Mouse (Mus musculus): ENCODE data around the gene Hnrnpd. TPM values are rescaled to one million over a fixed set of nuclear protein-coding genes. Genes with fewer than 3 reads are reported as not detected.

Gene Hnrnpd
- polyA plus RNA-seq, 1 experiment from 2014 or later, result 153 TPM

DNA sequence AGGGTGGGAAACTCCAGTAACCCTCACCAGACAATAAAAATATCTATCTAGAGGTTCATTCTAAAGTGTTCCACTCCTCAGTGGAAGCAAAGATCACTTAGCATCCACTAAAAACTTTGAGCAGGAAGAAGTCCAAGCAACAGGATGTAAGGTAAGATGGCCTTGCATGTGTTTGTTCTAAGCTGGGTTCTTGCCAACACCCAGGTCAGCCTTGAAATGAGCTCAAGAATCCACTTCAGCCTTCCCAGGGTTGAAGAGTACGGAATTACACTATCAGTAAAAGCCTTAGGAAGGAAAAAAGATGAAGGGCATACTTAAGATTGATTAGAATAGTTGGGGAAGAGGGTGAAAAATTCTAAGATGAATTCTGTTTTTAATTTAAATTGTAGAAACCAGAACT lies 20.1 kb downstream of the Hnrnpd start:
- H3K9ac ChIP-seq, result no peak overlapping the region
- no peaks in the 10 kb centered on the region for H3K9me3 ChIP-seq
- H3K4me2 ChIP-seq, result no peak overlapping the region
- 89% methylated on average over 1 of the region's 1 CpGs for WGBS
- H3K4me3 ChIP-seq, result no peak overlapping the region
- H3K27ac ChIP-seq, result no peak overlapping the region
- no peaks in the 10 kb centered on the region for H3K4me1 ChIP-seq
- H3K36me3 ChIP-seq, result peaks cover 42% of the 10 kb centered on the region
- ATAC-seq (ENCODE audit: insufficient number of reproducible peaks, low FRiP score, low TSS enrichment, low read depth), result no peak
- no peaks in the 10 kb centered on the region for H3K27me3 ChIP-seq

DNA sequence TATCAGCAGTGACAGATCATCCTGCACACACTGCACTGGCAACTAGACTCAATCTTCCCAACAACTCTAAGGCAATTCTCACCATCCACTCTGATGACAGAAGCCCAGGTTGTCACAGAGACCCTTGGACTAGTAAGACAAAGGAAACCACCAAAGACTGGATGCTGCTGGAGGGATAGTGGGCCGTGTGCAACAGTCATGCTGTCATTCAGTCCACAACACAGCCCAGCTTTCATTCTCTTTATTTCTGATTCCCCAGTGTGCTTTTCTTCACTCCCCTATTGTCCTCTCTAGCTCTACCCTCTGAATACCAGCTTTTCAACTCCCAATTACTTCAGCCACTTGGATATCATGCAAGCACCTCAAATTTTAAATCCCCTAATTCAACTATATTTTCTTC lies 24.9 kb downstream of the Hnrnpd start:
- H3K36me3 ChIP-seq, result peaks cover 22% of the 10 kb centered on the region
- no peak overlapping the region for H3K4me2 ChIP-seq
- H3K27me3 ChIP-seq, result no peaks in the 10 kb centered on the region
- 62% methylated on average over 1 of the region's 1 CpGs for WGBS
- no peaks in the 10 kb centered on the region for H3K9me3 ChIP-seq
- no peaks in the 10 kb centered on the region for H3K4me1 ChIP-seq
- H3K4me3 ChIP-seq, result no peak overlapping the region
- no peak overlapping the region for H3K9ac ChIP-seq
- no peak for ATAC-seq (ENCODE audit: insufficient number of reproducible peaks, low FRiP score, low TSS enrichment, low read depth)
- H3K27ac ChIP-seq, result no peak overlapping the region

DNA sequence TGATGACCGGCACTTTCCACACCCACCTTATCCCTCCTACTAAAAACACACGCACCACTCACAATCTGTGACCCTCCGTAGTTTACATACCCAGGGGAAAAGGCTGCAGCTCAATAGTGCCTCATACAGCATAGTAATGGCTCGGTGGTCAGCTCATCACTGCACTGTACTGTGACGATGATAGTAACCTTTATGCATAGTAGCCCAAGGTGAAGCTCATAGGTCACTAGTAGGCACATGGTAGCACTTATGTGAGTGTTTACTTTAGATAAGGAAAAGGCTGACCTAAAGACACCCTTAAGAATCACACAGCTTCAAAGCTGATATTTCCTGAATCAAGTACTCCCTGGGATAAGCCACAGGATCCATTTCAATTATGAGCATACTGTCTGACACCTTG lies 26.2 kb downstream of the Hnrnpd start:
- no peaks in the 10 kb centered on the region for H3K9me3 ChIP-seq
- no peaks in the 10 kb centered on the region for H3K4me1 ChIP-seq
- H3K4me2 ChIP-seq, result no peak overlapping the region
- H3K4me3 ChIP-seq, result no peak overlapping the region
- WGBS, result 83% methylated on average over 5 of the region's 5 CpGs
- H3K27ac ChIP-seq, result no peak overlapping the region
- ATAC-seq (ENCODE audit: insufficient number of reproducible peaks, low FRiP score, low TSS enrichment, low read depth), result no peak
- peaks cover 16% of the 10 kb centered on the region for H3K36me3 ChIP-seq
- H3K9ac ChIP-seq, result no peak overlapping the region
- no peaks in the 10 kb centered on the region for H3K27me3 ChIP-seq

DNA sequence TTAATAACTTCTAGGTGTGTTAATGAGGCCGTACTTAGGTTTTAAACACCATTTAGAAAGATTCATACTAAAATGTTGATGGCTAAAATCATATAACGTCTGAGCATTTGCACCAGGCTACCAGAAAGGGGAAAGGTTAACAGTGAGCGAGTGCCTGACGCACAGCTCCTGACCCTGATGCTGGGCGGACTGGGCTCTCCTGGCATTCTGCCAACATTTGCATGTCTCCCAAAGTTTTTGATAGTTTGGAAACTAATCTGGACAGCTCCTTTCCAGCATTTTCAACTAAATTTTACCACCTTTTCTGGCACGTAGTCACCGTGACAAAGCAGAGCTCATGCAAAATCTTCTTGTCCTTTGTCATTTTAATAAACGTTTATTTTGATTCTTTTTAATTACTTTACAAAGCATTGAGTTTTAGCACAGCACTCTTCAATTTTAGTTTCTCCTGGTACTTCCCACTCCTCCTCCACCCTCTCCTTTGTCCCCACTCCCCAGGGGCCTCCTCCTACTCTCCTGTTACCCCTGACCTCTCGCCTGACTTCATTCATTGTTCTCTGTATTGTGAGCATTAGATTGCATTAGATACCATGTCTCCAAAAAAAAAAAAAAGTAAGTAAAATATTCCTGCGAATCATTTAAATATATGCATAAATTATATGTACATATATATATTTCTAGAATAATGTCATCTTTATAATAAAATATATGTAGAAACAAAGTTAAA lies 36.8 kb downstream of the Hnrnpd start:
- 62% methylated on average over 10 of the region's 10 CpGs for WGBS
- Histone ChIP-seq H3K27ac (no peak overlapping the region), H3K9me3 (no peaks in the 10 kb centered on the region), H3K36me3 (peaks cover 7% of the 10 kb centered on the region; the same call in 1 of the 2 replicates), H3K27me3 (no peaks in the 10 kb centered on the region), H3K4me2 (no peak overlapping the region), H3K9ac (no peak overlapping the region), H3K4me3 (no peak overlapping the region), H3K4me1 (no peaks in the 10 kb centered on the region)
- ATAC-seq (ENCODE audit: insufficient number of reproducible peaks, low FRiP score, low TSS enrichment, low read depth), result no peak

DNA sequence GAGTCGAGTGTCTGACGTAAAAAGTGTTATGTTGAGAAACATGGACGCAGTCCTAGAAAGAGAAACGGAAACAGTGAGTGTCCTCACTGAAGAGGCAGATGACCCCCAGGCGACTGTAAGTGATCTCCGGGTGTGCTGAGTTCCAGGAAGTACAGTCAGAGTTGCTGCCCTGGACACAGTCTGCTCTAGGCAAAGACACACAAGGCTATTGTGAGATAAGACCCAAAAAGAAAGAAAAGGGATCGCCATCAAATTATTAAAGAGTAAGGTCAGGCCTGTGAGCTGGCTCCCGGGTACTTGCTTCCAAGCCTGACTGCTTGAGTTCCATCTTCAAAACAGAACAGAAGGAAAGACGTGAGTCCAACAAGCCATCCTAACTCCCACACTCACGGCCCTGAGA lies 37.5 kb downstream of the Hnrnpd start:
- 81% methylated on average over 10 of the region's 10 CpGs for WGBS
- H3K27me3 ChIP-seq, result no peaks in the 10 kb centered on the region
- ATAC-seq (ENCODE audit: insufficient number of reproducible peaks, low FRiP score, low TSS enrichment, low read depth), result no peak
- H3K27ac ChIP-seq, result no peak overlapping the region
- no peaks in the 10 kb centered on the region for H3K4me1 ChIP-seq
- no peak overlapping the region for H3K9ac ChIP-seq
- H3K9me3 ChIP-seq, result no peaks in the 10 kb centered on the region
- H3K36me3 ChIP-seq, result peaks cover 7% of the 10 kb centered on the region; the same call in 1 of the 2 replicates
- H3K4me2 ChIP-seq, result no peak overlapping the region
- no peak overlapping the region for H3K4me3 ChIP-seq

DNA sequence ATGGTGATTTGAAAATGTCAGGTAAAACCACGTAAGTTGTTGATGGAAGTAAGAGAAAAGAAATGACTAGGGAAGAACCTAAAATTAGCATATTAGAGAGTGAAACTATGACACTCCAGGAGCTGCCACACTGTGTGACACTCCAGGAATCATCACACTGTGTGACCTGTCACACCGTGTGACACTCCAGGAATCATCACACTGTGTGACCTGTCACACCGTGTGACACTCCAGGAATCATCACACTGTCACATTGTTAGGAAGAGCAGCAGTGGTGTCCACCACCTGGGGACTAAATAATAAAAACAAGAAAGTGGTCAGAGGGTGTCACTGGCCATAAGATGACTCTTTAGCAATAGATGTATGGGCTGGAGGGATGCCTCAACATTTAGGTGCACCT lies 39.3 kb downstream of the Hnrnpd start:
- Histone ChIP-seq H3K27me3 (no peaks in the 10 kb centered on the region), H3K36me3 (peaks cover 2% of the 10 kb centered on the region; the same call in 1 of the 2 replicates), H3K9ac (no peak overlapping the region), H3K4me1 (no peaks in the 10 kb centered on the region), H3K4me3 (no peak overlapping the region), H3K9me3 (no peaks in the 10 kb centered on the region), H3K27ac (no peak overlapping the region), H3K4me2 (no peak overlapping the region)
- WGBS, result 77% methylated on average over 3 of the region's 3 CpGs
- ATAC-seq (ENCODE audit: insufficient number of reproducible peaks, low FRiP score, low TSS enrichment, low read depth), result no peak

DNA sequence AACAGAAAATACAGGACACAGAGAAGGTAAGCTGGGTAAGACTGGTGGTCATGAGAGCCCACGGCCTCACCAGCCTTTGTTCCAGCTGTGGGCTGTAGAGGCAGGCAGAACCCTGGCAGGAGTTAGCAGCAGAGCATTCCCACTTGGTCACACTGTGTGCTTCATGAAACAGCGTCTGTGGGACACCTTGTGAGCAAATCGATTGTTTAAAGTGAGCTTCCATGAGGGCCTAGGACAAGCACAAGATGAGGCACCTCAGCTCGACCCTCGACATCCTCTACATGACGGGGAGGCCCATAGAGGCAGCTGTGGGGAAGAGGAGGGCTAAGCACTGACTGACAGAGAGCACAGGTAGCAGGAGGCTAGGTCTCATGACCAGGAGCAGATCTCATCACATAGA lies 46.8 kb downstream of the Hnrnpd start:
- Histone ChIP-seq H3K36me3 (no peaks in the 10 kb centered on the region), H3K4me1 (no peaks in the 10 kb centered on the region), H3K4me2 (no peak overlapping the region), H3K27ac (no peak overlapping the region), H3K9me3 (no peaks in the 10 kb centered on the region), H3K27me3 (no peaks in the 10 kb centered on the region), H3K9ac (no peak overlapping the region), H3K4me3 (no peak overlapping the region)
- no peak for ATAC-seq (ENCODE audit: insufficient number of reproducible peaks, low FRiP score, low TSS enrichment, low read depth)
- 76% methylated on average over 6 of the region's 6 CpGs for WGBS

DNA sequence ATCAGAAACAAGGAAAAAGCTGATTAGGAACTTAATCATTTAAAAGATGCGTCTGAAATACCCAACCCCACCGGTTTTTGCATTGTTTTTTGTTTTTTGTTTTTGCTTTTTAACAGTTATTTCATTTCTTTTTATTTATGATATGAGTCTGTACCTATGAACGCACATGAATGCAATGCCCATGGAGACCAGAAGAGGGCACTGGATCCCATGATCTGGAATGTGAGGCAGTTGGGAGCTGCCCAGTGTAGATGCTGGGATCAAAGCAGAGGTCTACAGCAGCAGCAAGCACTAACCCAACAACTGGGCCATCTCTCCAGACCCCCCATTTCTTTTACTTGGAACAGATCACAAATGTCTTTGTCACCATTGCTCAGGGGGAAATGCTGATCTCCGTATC lies 50.8 kb downstream of the Hnrnpd start:
- no peak for ATAC-seq (ENCODE audit: insufficient number of reproducible peaks, low FRiP score, low TSS enrichment, low read depth)
- no peaks in the 10 kb centered on the region for H3K36me3 ChIP-seq
- no peak overlapping the region for H3K27ac ChIP-seq
- no peak overlapping the region for H3K4me2 ChIP-seq
- H3K4me1 ChIP-seq, result no peaks in the 10 kb centered on the region
- H3K9me3 ChIP-seq, result no peaks in the 10 kb centered on the region
- H3K9ac ChIP-seq, result no peak overlapping the region
- H3K4me3 ChIP-seq, result no peak overlapping the region
- 52% methylated on average over 4 of the region's 4 CpGs for WGBS
- H3K27me3 ChIP-seq, result no peaks in the 10 kb centered on the region

DNA sequence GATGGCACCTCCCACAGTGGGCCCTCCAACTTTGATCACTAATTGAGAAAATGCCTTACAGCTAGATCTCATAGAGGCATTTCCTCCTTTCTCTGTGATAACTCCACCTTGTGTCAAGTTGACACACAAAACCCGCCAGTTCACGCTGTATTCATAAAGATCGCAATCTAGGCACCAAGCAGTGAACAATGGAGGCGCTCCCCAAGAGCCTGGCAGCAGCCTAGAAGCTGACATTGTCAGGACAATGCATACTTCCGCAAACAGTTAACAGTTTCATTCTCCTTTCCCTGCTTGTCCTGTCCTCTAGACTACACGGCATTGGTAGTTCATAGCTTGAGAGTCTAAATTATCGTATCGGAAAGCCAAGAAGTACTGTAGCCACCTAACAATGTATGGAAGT lies 56.7 kb downstream of the Hnrnpd start:
- Histone ChIP-seq H3K9ac (no peak overlapping the region), H3K4me1 (no peaks in the 10 kb centered on the region), H3K9me3 (no peaks in the 10 kb centered on the region), H3K27ac (no peak overlapping the region), H3K4me2 (no peak overlapping the region), H3K4me3 (no peak overlapping the region), H3K27me3 (no peaks in the 10 kb centered on the region), H3K36me3 (no peaks in the 10 kb centered on the region)
- no peak for ATAC-seq (ENCODE audit: insufficient number of reproducible peaks, low FRiP score, low TSS enrichment, low read depth)
- 81% methylated on average over 8 of the region's 8 CpGs for WGBS

DNA sequence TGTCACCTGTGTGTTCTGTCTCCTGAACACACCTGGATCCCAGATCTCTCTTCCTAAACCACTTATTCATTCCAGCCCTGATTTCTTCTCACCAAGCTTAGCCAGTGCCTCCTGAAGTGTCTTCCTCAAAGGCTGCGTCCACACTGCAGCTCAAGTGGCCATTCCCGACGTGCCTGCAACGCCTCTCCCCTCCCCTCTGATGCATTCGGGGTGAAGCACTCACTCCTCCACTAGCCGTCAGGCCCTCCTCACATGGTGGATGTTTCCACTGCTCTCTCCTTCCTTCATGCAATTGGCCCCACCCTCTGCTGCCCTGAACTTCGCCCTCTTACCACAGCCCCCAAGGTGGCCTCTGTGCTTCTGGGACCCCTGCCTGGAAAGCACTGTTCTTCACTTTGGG lies 63.2 kb downstream of the Hnrnpd start:
- no peak overlapping the region for H3K4me2 ChIP-seq
- no peak overlapping the region for H3K4me3 ChIP-seq
- no peak for ATAC-seq (ENCODE audit: insufficient number of reproducible peaks, low FRiP score, low TSS enrichment, low read depth)
- no peak overlapping the region for H3K9ac ChIP-seq
- no peaks in the 10 kb centered on the region for H3K27me3 ChIP-seq
- H3K36me3 ChIP-seq, result no peaks in the 10 kb centered on the region
- no peak overlapping the region for H3K27ac ChIP-seq
- H3K9me3 ChIP-seq, result no peaks in the 10 kb centered on the region
- no peaks in the 10 kb centered on the region for H3K4me1 ChIP-seq
- WGBS, result 42% methylated on average over 7 of the region's 7 CpGs

DNA sequence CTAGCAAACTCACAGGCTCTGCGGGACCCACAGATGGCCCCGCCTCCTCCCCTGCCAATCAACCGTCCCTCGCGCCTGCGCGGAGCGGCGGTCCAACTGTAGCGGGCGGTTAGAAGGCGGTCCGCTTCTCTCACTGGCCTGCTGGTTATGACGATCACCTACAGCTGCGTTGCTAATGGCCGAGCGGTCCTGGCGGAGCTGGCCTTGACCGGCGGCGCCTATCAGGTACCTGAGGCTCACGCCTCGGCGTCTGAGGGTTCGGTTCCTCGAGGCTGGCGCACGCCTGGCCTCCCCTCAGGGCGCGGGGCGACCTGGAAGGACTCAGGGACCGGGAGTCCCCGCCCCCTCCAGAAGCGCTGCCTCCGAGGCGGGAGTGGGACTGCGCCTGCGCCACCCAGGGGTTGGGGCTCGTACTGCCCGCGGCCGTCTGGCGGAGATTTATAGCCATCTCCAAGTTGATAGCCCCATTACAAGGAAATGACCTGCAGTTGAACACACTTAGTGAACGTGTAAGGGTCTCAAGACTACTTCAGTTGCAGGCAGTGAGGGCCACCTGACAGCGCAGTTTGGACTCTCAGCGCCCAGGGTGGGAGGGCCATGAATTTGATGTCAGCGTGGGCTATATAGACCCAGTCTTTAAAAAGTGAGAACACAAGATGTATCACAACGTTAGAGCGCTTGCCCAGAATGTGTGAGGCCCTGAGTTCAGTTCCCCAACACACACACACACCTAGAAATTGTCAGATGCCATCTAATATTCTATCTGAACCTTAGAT lies 72.4 kb downstream of the Hnrnpd start, which contains the start of gene Vamp9:
TSS of gene Vamp9 (plus strand) at position 74 of the 776 bp plus-strand sequence.
- peak within 1 kb of the TSS; percentile 49 for H3K9ac ChIP-seq

More for the DNA sequence above, 72.4 kb downstream of the Hnrnpd start, which contains the start of gene Vamp9:
- H3K27me3 ChIP-seq, result no peaks in the 10 kb centered on the region
- H3K27ac ChIP-seq, result peak within 1 kb of the TSS; percentile 97
- WGBS, result 4% methylated on average over 49 of the region's 49 CpGs
- peak within 1 kb of the TSS; percentile 66 for H3K4me2 ChIP-seq
- ATAC-seq (ENCODE audit: insufficient number of reproducible peaks, low FRiP score, low TSS enrichment, low read depth), result peak; percentile 99
- peaks cover 4% of the 10 kb centered on the region for H3K4me1 ChIP-seq
- no peaks in the 10 kb centered on the region for H3K36me3 ChIP-seq
- no peaks in the 10 kb centered on the region for H3K9me3 ChIP-seq
- H3K4me3 ChIP-seq, result peak within 1 kb of the TSS; percentile 68
